ENCODE assay signal across 11 mouse cellular contexts in the genomic region with DNA sequence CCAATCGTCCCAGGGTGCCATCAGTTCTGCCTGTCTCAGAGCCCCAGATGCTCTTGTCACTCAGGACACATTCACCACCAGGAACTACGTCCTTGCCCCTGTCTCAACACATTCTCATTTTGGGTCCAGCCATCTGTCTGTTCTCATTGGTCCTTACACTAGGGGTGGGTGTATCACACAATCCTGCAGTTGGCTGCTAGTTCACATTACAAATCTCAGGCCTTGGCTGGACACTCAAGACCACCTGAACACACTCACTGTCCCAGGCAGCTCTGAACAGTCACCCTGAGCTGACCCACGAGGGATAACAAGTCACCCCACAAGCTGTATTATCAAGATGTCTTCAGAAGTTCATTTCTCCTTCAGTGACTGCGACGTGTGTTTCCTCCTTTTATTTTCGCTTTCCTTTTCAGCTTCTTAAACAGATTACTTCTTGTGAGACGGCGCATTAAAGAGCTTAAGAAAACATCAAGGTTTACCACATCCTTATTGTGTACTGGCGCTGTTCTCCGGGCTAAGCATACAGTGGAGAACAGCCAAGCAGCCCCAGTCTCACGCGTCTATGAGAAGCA. TPM values are rescaled to one million over a fixed set of nuclear protein-coding genes. Genes with fewer than 3 reads are reported as not detected.
DNase-seq lines count a peak whose midpoint lies in the region; ATAC-seq and TF ChIP-seq lines count a peak whose summit lies in the region.
"Had no signal": no experiment of that assay in that cellular context is flagged by ENCODE, and none has a peak within 500 bp of the region (broad histone marks: within the 10 kb centered on the region; RNA-seq: fewer than 3 reads in every experiment).

No protein-coding gene starts in this region.

- no peaks in the 10 kb centered on the region for H3K9me3 ChIP-seq in kidney, postnatal 0 days (replicated peaks; ENCODE audit: low read length)
- no peaks in the 10 kb centered on the region for H3K9me3 ChIP-seq in kidney, embryonic 16.5 days (ENCODE audit: low read length)

- peaks cover 9% of the 10 kb centered on the region; the same call in 1 of the 2 replicates for H3K4me1 ChIP-seq in kidney, postnatal 0 days (replicated peaks; ENCODE audit: insufficient read depth, low read length)
- peaks cover 12% of the 10 kb centered on the region; the same call in 1 of the 2 replicates for H3K4me1 ChIP-seq in kidney, embryonic 16.5 days (ENCODE audit: insufficient read depth, low read length)

- WGBS in kidney, postnatal 0 days = 37% methylated on average over 12 of the region's 12 CpGs
- WGBS in kidney, embryonic 16.5 days = 41% methylated on average over 12 of the region's 12 CpGs

- peak overlapping the region; percentile 13; the same call in 1 of the 2 replicates for H3K4me2 ChIP-seq in kidney, postnatal 0 days (ENCODE audit: low read length)
- H3K4me2 ChIP-seq in kidney, embryonic 16.5 days (replicated peaks; ENCODE audit: low read depth, low read length) = no peak overlapping the region

- TF ChIP-seq CTCF in kidney, postnatal 0 days (IDR thresholded peaks at IDR 0.05; ENCODE audit: low read depth) = no peak

- no peak overlapping the region for H3K27ac ChIP-seq in kidney, postnatal 0 days
- H3K27ac ChIP-seq in kidney, embryonic 16.5 days (ENCODE audit: low read length) = no peak overlapping the region
- H3K27ac ChIP-seq: liver, embryonic 14.5 days had no signal

- H3K4me3 ChIP-seq in kidney, postnatal 0 days (replicated peaks; ENCODE audit: low read depth, low read length) = no peak overlapping the region
- H3K4me3 ChIP-seq in kidney, embryonic 16.5 days (ENCODE audit: low read length) = no peak overlapping the region

- no peaks in the 10 kb centered on the region for H3K27me3 ChIP-seq in kidney, postnatal 0 days (ENCODE audit: insufficient read depth, low read length)
- H3K27me3 ChIP-seq in kidney, embryonic 16.5 days (ENCODE audit: insufficient read depth, low read length) = no peaks in the 10 kb centered on the region
- H3K27me3 ChIP-seq: Patski had no signal

- H3K36me3 ChIP-seq in kidney, postnatal 0 days (ENCODE audit: insufficient read depth, low read length) = no peaks in the 10 kb centered on the region
- no peaks in the 10 kb centered on the region for H3K36me3 ChIP-seq in kidney, embryonic 16.5 days (ENCODE audit: insufficient read depth, low read length)

- H3K9ac ChIP-seq in kidney, postnatal 0 days (ENCODE audit: low read depth, low read length) = no peak overlapping the region
- H3K9ac ChIP-seq in kidney, embryonic 16.5 days (replicated peaks; ENCODE audit: low read length) = no peak overlapping the region
- H3K9ac ChIP-seq: liver, embryonic 14.5 days had no signal

- DNase-seq in kidney, postnatal 0 days (ENCODE audit: low spot score) = peak; percentile 59
- DNase-seq in thymus, postnatal 14 days = peak; percentile 65
- DNase-seq in frontal cortex, postnatal 10 days (ENCODE audit: low spot score in 2 of 2) = no peak
- no peak for DNase-seq in neural tube, embryonic 10.5 days (ENCODE audit: extremely low spot score, low spot score)
- no peak for DNase-seq in right cerebral cortex, postnatal 25 days
- DNase-seq: cerebellum, adult 2 months had no signal

- ATAC-seq in kidney, postnatal 0 days (replicated peaks; ENCODE audit: low FRiP score, low read depth) = no peak
- ATAC-seq in kidney, embryonic 16.5 days (ENCODE audit: low FRiP score, low TSS enrichment) = no peak
- ATAC-seq in granulocyte monocyte progenitor cell, adult 5-6 weeks (replicated peaks; ENCODE audit: poor library complexity, severe bottlenecking) = peak; percentile 74
- peak; percentile 66 for ATAC-seq in megakaryocyte, adult 5-6 weeks (ENCODE audit: poor library complexity, severe bottlenecking)
- ATAC-seq: Patski had no signal

RNA-seq across cellular contexts. Expression of a gene that starts 17.7 kb away (rescaled TPM):
- not detected in 2 replicates for polyA plus RNA-seq in kidney, postnatal 0 days (2015; fragmentation: Nextera tagmentation; extraction: Ambion mirVana)
- polyA plus RNA-seq in kidney, embryonic 16.5 days (2015; fragmentation: Nextera tagmentation; extraction: Ambion mirVana) = 0.05 and 0.17 TPM in 2 replicates
- not detected in 2 replicates for total RNA-seq in granulocyte monocyte progenitor cell, adult 5-6 weeks (2014; fragmentation: Nextera tagmentation)
- total RNA-seq in granulocyte monocyte progenitor cell, adult 5-6 weeks (2017) = not detected in 2 replicates
- total RNA-seq in megakaryocyte, adult 5-6 weeks (2015) = not detected in 2 replicates
- not detected in 2 replicates for total RNA-seq in megakaryocyte, adult 5-6 weeks (2017)
- polyA plus RNA-seq: cerebellum, adult 2 months; liver, embryonic 14.5 days; Patski had no signal

RNA-seq across cellular contexts. Expression of a gene that starts 22.8 kb away (rescaled TPM):
- polyA plus RNA-seq in kidney, postnatal 0 days (2015; fragmentation: Nextera tagmentation; extraction: Ambion mirVana) = 7.6 and 7.9 TPM in 2 replicates
- 12.0 and 13.4 TPM in 2 replicates for polyA plus RNA-seq in kidney, embryonic 16.5 days (2015; fragmentation: Nextera tagmentation; extraction: Ambion mirVana)
- total RNA-seq in granulocyte monocyte progenitor cell, adult 5-6 weeks (2014; fragmentation: Nextera tagmentation) = 136 and 157 TPM in 2 replicates
- 193 and 259 TPM in 2 replicates for total RNA-seq in granulocyte monocyte progenitor cell, adult 5-6 weeks (2017)
- total RNA-seq in megakaryocyte, adult 5-6 weeks (2015) = 154 and 171 TPM in 2 replicates
- 227 and 264 TPM in 2 replicates for total RNA-seq in megakaryocyte, adult 5-6 weeks (2017)

Comparison
In these comparisons a context has a peak if more than half of its experiments do, and no peak if none do; other contexts are left out.
1. ATAC-seq: peak in granulocyte monocyte progenitor cell, adult 5-6 weeks (single experiment) and megakaryocyte, adult 5-6 weeks (single experiment); none in kidney, postnatal 0 days (single experiment) and kidney, embryonic 16.5 days (single experiment).
2. DNase-seq: peak in kidney, postnatal 0 days (single experiment) and thymus, postnatal 14 days (single experiment); none in frontal cortex, postnatal 10 days (0 of 2), neural tube, embryonic 10.5 days (single experiment) and right cerebral cortex, postnatal 25 days (single experiment).